Mouse (Mus musculus) cerebellum, adult 9-11 months (tissue): ENCODE data around the gene H2-K1.

Experiments
- DNase-seq: peaks from one replicate; pipeline ENCODE4 v3.0.0; 2022

Gene H2-K1

GRCm38 (mm10) chr17:33981192-33981909, 18.8 kb downstream of the H2-K1 start:
- DNase-seq: peak; percentile 93

GRCm38 (mm10) chr17:33980181-33981035, 19.7 kb downstream of the H2-K1 start:
- peak; percentile 38 for DNase-seq

GRCm38 (mm10) chr17:33979512-33980050, 20.6 kb downstream of the H2-K1 start:
- no peak for DNase-seq

DNA sequence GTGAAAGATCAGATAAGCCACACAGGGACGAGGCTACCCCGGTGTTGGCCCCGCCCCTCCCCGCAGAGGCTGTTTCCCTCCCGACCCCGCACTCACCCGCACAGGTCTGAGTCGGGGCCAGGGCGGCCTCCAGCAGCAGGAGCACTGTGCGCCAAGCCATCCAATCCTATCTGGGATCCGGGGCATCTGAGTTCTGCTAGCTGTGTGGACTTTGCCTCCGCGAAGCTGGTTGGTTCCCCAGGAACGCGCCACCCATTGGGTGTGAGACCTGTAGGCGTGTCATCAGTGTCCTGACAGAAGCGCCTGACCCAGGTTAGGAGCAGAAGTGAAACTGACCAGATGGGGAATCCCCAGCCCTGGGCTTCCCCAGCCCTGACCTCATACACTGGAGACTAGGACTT, 21.5 kb downstream of the H2-K1 start:
- DNase-seq: peak; percentile 91

- DNase-seq: peak; percentile 49
These were observed 22.1 kb downstream of the H2-K1 start for GRCm38 (mm10) chr17:33977861-33978557.

- DNase-seq: no peak
These were observed 26.6 kb downstream of the H2-K1 start for GRCm38 (mm10) chr17:33973572-33973971.

DNA sequence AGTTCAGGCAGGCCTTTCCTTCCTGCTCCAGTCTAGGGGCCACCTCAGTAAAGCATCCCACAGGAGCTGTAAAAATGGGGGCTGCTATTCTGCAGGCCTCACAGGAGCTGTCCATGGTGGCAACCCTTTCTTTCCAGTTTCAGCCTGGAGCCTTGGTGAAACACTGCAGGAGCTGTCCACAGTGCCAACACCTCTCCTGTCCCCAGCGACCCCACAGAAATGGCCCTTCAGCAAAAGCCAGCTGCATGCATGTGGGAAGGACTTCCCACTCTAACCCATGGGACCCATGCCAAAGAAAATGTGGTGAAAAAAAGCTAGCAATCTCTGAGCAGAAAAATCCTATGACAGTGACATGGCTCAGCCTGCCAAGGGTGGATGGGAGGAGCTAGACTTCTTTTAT, 27.5 kb downstream of the H2-K1 start:
- DNase-seq: no peak

- DNase-seq: no peak
These were observed 30.8 kb downstream of the H2-K1 start for GRCm38 (mm10) chr17:33969394-33969793.

- no peak for DNase-seq
These were observed 31.2 kb downstream of the H2-K1 start for GRCm38 (mm10) chr17:33968927-33969326.

DNA sequence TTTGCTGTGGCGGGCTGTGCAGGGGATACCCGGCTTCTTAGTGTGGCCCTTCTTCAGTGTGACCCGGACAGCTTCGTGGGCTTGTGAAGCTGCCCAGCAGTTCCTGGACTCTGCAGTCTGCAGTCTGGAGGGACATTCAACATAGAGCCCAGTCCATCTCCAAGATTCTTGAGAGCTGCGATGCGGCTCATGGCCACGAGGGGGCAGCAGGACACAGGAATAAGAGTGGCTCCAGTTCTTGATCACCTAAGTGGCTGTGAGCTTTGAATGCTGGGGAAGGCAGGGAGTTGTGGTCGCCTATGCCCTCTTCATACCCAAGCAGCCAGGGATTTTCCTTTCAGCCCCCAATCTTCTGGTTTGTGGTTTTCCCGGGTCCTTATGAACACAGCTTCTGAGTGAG, 31.7 kb downstream of the H2-K1 start:
- peak; percentile 71 for DNase-seq

GRCm38 (mm10) chr17:33965846-33966550, 34.1 kb downstream of the H2-K1 start:
- DNase-seq: no peak

- DNase-seq: no peak
These were observed 34.9 kb downstream of the H2-K1 start for GRCm38 (mm10) chr17:33965082-33965845.

GRCm38 (mm10) chr17:33962876-33963275, 37.3 kb downstream of the H2-K1 start:
- DNase-seq: no peak

- no peak for DNase-seq
These were observed 40.2 kb downstream of the H2-K1 start for GRCm38 (mm10) chr17:33959948-33960347.

GRCm38 (mm10) chr17:33959135-33959534, 41.0 kb downstream of the H2-K1 start:
- DNase-seq: peak; percentile 34

- peak; percentile 18 for DNase-seq
These were observed 41.7 kb downstream of the H2-K1 start for GRCm38 (mm10) chr17:33958451-33958850.

- DNase-seq: peak; percentile 17
These were observed 42.7 kb downstream of the H2-K1 start for GRCm38 (mm10) chr17:33957493-33957892.

- peak; percentile 56 for DNase-seq
These were observed 43.8 kb downstream of the H2-K1 start for GRCm38 (mm10) chr17:33956336-33956735.

- DNase-seq: peak; percentile 99
These were observed 44.5 kb downstream of the H2-K1 start, which contains the start of the genes Vps52 and Rps18 for GRCm38 (mm10) chr17:33955555-33956214. Vps52 (plus strand) TSS chr17:33955812. Rps18 (minus strand) TSS chr17:33956001.

- peak; percentile 58 for DNase-seq
These were observed 45.2 kb downstream of the H2-K1 start for GRCm38 (mm10) chr17:33954646-33955554.
